Mouse (Mus musculus): ENCODE measurements around the gene Daam2.

GRCm38 (mm10) chr17:49544561-49544960 lies 19.6 kb downstream of the Daam2 start:
- TF ChIP-seq CTCF (IDR thresholded peaks at IDR 0.05; ENCODE audit: control insufficient read depth, insufficient read depth, insufficient read length) (no peak), USF1 (IDR thresholded peaks at IDR 0.05; ENCODE audit: low read depth) (no peak), MAX (IDR thresholded peaks at IDR 0.05) (no peak), MYOD1 (IDR thresholded peaks at IDR 0.05; ENCODE audit: control insufficient read depth, insufficient read length, low read depth) (no peak), CEBPB (IDR thresholded peaks at IDR 0.05; ENCODE audit: low read depth) (no peak), MYOG (IDR thresholded peaks at IDR 0.05; ENCODE audit: control insufficient read depth, extremely low read depth, insufficient read length) (no peak)

All from C2C12 (cell line).